Mouse (Mus musculus) MEL (cell line): ENCODE measurements around the gene Cfap157. TPM values are rescaled to one million over a fixed set of nuclear protein-coding genes. Genes with fewer than 3 reads are reported as not detected.

Source experiments
- DNase-seq: peaks from one replicate; pipeline ENCODE4 v3.0.0; 2011; ENCODE audit warnings: low read depth, low spot score
- H3K27ac ChIP-seq: 2 replicates; pipeline ENCODE4 v1.5.1; 2012; ENCODE audit warnings: low read depth, mild to moderate bottlenecking, control low read depth, low read length, moderate library complexity; ENCODE audit not compliant: control insufficient read depth
- H3K27me3 ChIP-seq, 2 experiments: fragments of 150-350 bp in 1 of 2; sonication (generic) in 1 of 2; 2 replicates each; pipeline ENCODE4 v1.6.1; 2012; ENCODE audit warnings: low read length in 2 of 2, mild to moderate bottlenecking in 2 of 2, improper control_type of control experiment in 1 of 2, moderate library complexity in 1 of 2; ENCODE audit not compliant: insufficient read depth in 2 of 2, control insufficient read depth in 1 of 2
- H3K36me3 ChIP-seq, 2 experiments: 2 replicates each; pipeline ENCODE4 v1.6.1; 2012 to 2014; ENCODE audit warnings: low read length in 2 of 2, improper control_type of control experiment in 1 of 2, inconsistent platforms in 1 of 2, mild to moderate bottlenecking in 1 of 2; ENCODE audit not compliant: insufficient read depth in 2 of 2, control insufficient read depth in 1 of 2
- H3K4me1 ChIP-seq, 2 experiments: fragments of 150-350 bp in 1 of 2; sonication (generic) in 1 of 2; 2 replicates each; pipeline ENCODE4 v1.6.1; 2012; ENCODE audit warnings: low read length in 2 of 2, improper control_type of control experiment in 1 of 2, mild to moderate bottlenecking in 1 of 2; ENCODE audit not compliant: insufficient read depth in 2 of 2, control insufficient read depth in 1 of 2
- H3K4me3 ChIP-seq, 2 experiments: fragments of 150-350 bp in 1 of 2; sonication (generic) in 1 of 2; 2 replicates each; pipeline ENCODE4 v1.5.1; 2012; ENCODE audit warnings: low read depth in 2 of 2, low read length in 2 of 2, mild to moderate bottlenecking in 2 of 2, moderate library complexity in 2 of 2, control low read depth in 1 of 2, improper control_type of control experiment in 1 of 2; ENCODE audit not compliant: control insufficient read depth in 1 of 2, insufficient read depth in 1 of 2
- H3K79me2 ChIP-seq: 2 replicates; pipeline ENCODE4 v1.6.1; 2012; ENCODE audit warnings: mild to moderate bottlenecking, low read length, moderate library complexity; ENCODE audit not compliant: control insufficient read depth, poor library complexity, insufficient read depth
- H3K9ac ChIP-seq: 2 replicates; pipeline ENCODE4 v1.6.1; 2012; ENCODE audit warnings: low read depth, mild to moderate bottlenecking, control low read depth, low read length, moderate library complexity; ENCODE audit not compliant: control insufficient read depth, poor library complexity, severe bottlenecking
- H3K9me3 ChIP-seq: fragments of 150-350 bp; sonication (generic); replicated peaks from 2 replicates; pipeline ENCODE4 v1.6.1; 2012; ENCODE audit warnings: mild to moderate bottlenecking, low read length, improper control_type of control experiment, moderate library complexity; ENCODE audit not compliant: insufficient read depth
- BHLHE40 ChIP-seq: IDR thresholded peaks from 2 replicates; pipeline ENCODE4 v1.6.1; 2012; ENCODE audit warnings: low read depth, mild to moderate bottlenecking, inconsistent platforms, low read length, improper control_type of control experiment, borderline replicate concordance
- CHD1 ChIP-seq: IDR thresholded peaks from 2 replicates; pipeline ENCODE4 v1.6.1; 2012; ENCODE audit warnings: low read depth, mild to moderate bottlenecking, inconsistent platforms, low read length, improper control_type of control experiment
- E2F4 ChIP-seq: IDR thresholded peaks from 2 replicates; pipeline ENCODE4 v1.6.1; 2011; ENCODE audit warnings: low read depth, low read length, improper control_type of control experiment, borderline replicate concordance
- EP300 ChIP-seq, 2 experiments: IDR thresholded peaks; 2 replicates each; pipeline ENCODE4 v1.6.1; 2011; ENCODE audit warnings: improper control_type of control experiment in 2 of 2, low read length in 2 of 2, low read depth in 1 of 2, mild to moderate bottlenecking in 1 of 2
- GATA1 ChIP-seq: IDR thresholded peaks from 2 replicates; pipeline ENCODE4 v1.6.1; 2011; ENCODE audit warnings: low read depth, low read length, improper control_type of control experiment
- MAFK ChIP-seq: IDR thresholded peaks from 2 replicates; pipeline ENCODE4 v1.6.1; 2011; ENCODE audit warnings: low read depth, mild to moderate bottlenecking, low read length, improper control_type of control experiment, borderline replicate concordance
- MAX ChIP-seq: IDR thresholded peaks from 2 replicates; pipeline ENCODE4 v1.6.1; 2011; ENCODE audit warnings: low read length, improper control_type of control experiment
- MAZ ChIP-seq: IDR thresholded peaks from 2 replicates; pipeline ENCODE4 v1.6.1; 2012; ENCODE audit warnings: low read depth, mild to moderate bottlenecking, inconsistent platforms, low read length, improper control_type of control experiment
- MEF2A ChIP-seq: IDR thresholded peaks from 2 replicates; pipeline ENCODE4 v1.6.1; 2014; ENCODE audit warnings: low read depth, mild to moderate bottlenecking, inconsistent platforms, low read length, improper control_type of control experiment; ENCODE audit not compliant: poor library complexity, insufficient replicate concordance, severe bottlenecking; ENCODE audit errors: extremely low read depth
- MYB ChIP-seq: IDR thresholded peaks from 2 replicates; pipeline ENCODE4 v1.6.1; 2011; ENCODE audit warnings: mild to moderate bottlenecking, low read depth, low read length, improper control_type of control experiment
- MYC ChIP-seq: IDR thresholded peaks from 2 replicates; pipeline ENCODE4 v1.6.1; 2011; ENCODE audit warnings: low read depth, mild to moderate bottlenecking, low read length, improper control_type of control experiment, moderate library complexity
- NRF1 ChIP-seq: IDR thresholded peaks from 2 replicates; pipeline ENCODE4 v1.6.1; 2014; ENCODE audit warnings: low read depth, mild to moderate bottlenecking, inconsistent platforms, low read length, improper control_type of control experiment, moderate library complexity; ENCODE audit not compliant: poor library complexity, insufficient read depth, severe bottlenecking
- POLR2AphosphoS2 ChIP-seq: IDR thresholded peaks from 2 replicates; pipeline ENCODE4 v1.6.1; 2011; ENCODE audit warnings: low read length, improper control_type of control experiment
- POLR2AphosphoS5 ChIP-seq: IDR thresholded peaks from 2 replicates; pipeline ENCODE4 v1.6.1; 2012; ENCODE audit warnings: low read depth, borderline replicate concordance, mild to moderate bottlenecking, inconsistent platforms, low read length, moderate library complexity, mixed read lengths
- RAD21 ChIP-seq: IDR thresholded peaks from 2 replicates; pipeline ENCODE4 v1.6.1; 2011; ENCODE audit warnings: mild to moderate bottlenecking, low read depth, low read length, improper control_type of control experiment
- SIN3A ChIP-seq: IDR thresholded peaks from 2 replicates; pipeline ENCODE4 v1.6.1; 2012; ENCODE audit warnings: low read length, improper control_type of control experiment, inconsistent platforms
- TAL1 ChIP-seq: IDR thresholded peaks from 2 replicates; pipeline ENCODE4 v1.6.1; 2012; ENCODE audit warnings: mild to moderate bottlenecking, inconsistent platforms, low read length, moderate library complexity, mixed read lengths
- TBP ChIP-seq: IDR thresholded peaks from 2 replicates; pipeline ENCODE4 v1.8.0; 2011; ENCODE audit warnings: low read depth, low read length, improper control_type of control experiment
- TCF12 ChIP-seq: IDR thresholded peaks from 2 replicates; pipeline ENCODE4 v1.6.1; 2014; ENCODE audit warnings: low read depth, mild to moderate bottlenecking, inconsistent platforms, low read length, improper control_type of control experiment, moderate library complexity
- UBTF ChIP-seq: IDR thresholded peaks from 2 replicates; pipeline ENCODE4 v1.6.1; 2012; ENCODE audit warnings: low read depth, mild to moderate bottlenecking, inconsistent platforms, low read length, improper control_type of control experiment, moderate library complexity, borderline replicate concordance; ENCODE audit not compliant: insufficient read depth
- ZC3H11A ChIP-seq: IDR thresholded peaks from 2 replicates; pipeline ENCODE4 v1.6.1; 2012; ENCODE audit warnings: low read depth, mild to moderate bottlenecking, inconsistent platforms, low read length, improper control_type of control experiment
- ZNF384 ChIP-seq: IDR thresholded peaks from 2 replicates; pipeline ENCODE4 v1.6.1; 2012; ENCODE audit warnings: low read depth, mild to moderate bottlenecking, inconsistent platforms, low read length, improper control_type of control experiment
- polyA plus RNA-seq, 2 experiments: library from polyadenylated mRNA; stranded (reverse) in 1 of 2; unstranded in 1 of 2; fragments of >175 nt in 1 of 2; fragments of >200 nt in 1 of 2; gene quantifications; 2 replicates each; pipeline versions ENCODE4 v1.2.1 to v1.2.4; 2012; ENCODE audit warnings: low replicate concordance in 2 of 2, low read depth in 1 of 2; ENCODE audit not compliant: insufficient read length in 2 of 2, insufficient read depth in 1 of 2, missing spikeins in 1 of 2
- total RNA-seq: library from RNA; depleted of rRNA; stranded (reverse); fragments of 300-350 nt; gene quantifications from 2 replicates; pipeline ENCODE4 v1.2.3, GENCODE M21; 2012

The Cfap157 gene
- total and polyA plus RNA-seq, 3 experiments, result 0.12 to 2.3 TPM; not detected in 1

GRCm38 (mm10) chr2:32761859-32762258 is 22.4 kb downstream of the Cfap157 start:
- peaks cover 0 to 2% of the 10 kb centered on the region in 2 experiments; a peak in 2 of 4 replicates for H3K36me3 ChIP-seq
- TF ChIP-seq E2F4 (no peak), MAZ (no peak), SIN3A (no peak), CHD1 (no peak), TBP (no peak), MAFK (no peak), TCF12 (no peak), UBTF (no peak), NRF1 (no peak)
- TF ChIP-seq, all 39 proteins: peak for 0
- Histone ChIP-seq H3K27ac (no peak overlapping the region), H3K4me1 (no peaks in the 10 kb centered on the region; a peak in 1 of 4 replicates), H3K9me3 (no peaks in the 10 kb centered on the region), H3K79me2 (peaks cover 2% of the 10 kb centered on the region; the same call in 1 of the 2 replicates), H3K9ac (no peak overlapping the region), H3K4me3 (no peak overlapping the region), H3K27me3 (no peaks in the 10 kb centered on the region)
- no peak for DNase-seq

DNA sequence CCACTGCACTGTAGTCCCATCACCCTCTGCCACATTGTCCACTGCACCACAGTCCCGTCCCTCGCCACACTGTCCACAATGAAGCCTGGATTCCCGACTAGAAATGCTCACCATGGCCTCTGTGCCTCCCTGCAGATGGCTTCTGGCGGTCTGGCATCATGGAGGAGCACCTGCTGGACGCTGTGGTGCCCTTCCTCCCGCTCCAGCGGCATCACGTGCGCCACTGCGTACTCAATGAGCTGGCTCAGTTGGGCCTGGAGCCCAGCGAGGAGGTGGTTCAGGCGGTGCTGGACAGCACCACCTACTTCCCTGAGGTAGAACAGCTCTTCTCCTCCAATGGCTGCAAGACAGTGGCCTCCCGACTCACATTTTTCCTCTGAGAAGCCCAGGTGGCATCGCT is 22.9 kb downstream of the Cfap157 start:
- H3K4me3 ChIP-seq, result no peak overlapping the region
- no peak overlapping the region for H3K9ac ChIP-seq
- no peak for DNase-seq
- H3K27me3 ChIP-seq, result no peaks in the 10 kb centered on the region
- no peaks in the 10 kb centered on the region for H3K9me3 ChIP-seq
- H3K4me1 ChIP-seq, result no peaks in the 10 kb centered on the region; a peak in 1 of 4 replicates
- TF ChIP-seq GATA1, result no peak
- no peak for TF ChIP-seq SIN3A
- TF ChIP-seq RAD21, result no peak
- TF ChIP-seq TAL1, result no peak
- TF ChIP-seq ZC3H11A, result no peak
- no peak for TF ChIP-seq MYC
- TF ChIP-seq ZNF384, result no peak
- TF ChIP-seq MEF2A, result no peak
- TF ChIP-seq BHLHE40, result no peak
- no peak for TF ChIP-seq POLR2AphosphoS5
- TF ChIP-seq UBTF, result no peak
- TF ChIP-seq POLR2AphosphoS2, result no peak
- no peak for TF ChIP-seq MYB
- no peak for TF ChIP-seq MAX
- no peak for TF ChIP-seq EP300 (IDR thresholded peaks at IDR 0.05; ENCODE audit: low read depth in 1 of 2, low read length in 2 of 2)
- H3K27ac ChIP-seq, result no peak overlapping the region
- peaks cover 2% of the 10 kb centered on the region; the same call in 1 of the 2 replicates for H3K79me2 ChIP-seq
- H3K36me3 ChIP-seq, result peaks cover 0 to 4% of the 10 kb centered on the region in 2 experiments; a peak in 2 of 4 replicates
